Mouse (Mus musculus) midbrain, embryonic 15.5 days (tissue): ENCODE data around the gene Hyal4. TPM values are rescaled to one million over a fixed set of nuclear protein-coding genes. Genes with fewer than 3 reads are reported as not detected.

Experiments
- polyA plus RNA-seq: library from polyadenylated mRNA; unstranded; fragments of >200 nt; fragmentation: Nextera tagmentation; extraction: Ambion mirVana; gene quantifications from 2 replicates; pipeline ENCODE4 v1.2.1, GENCODE M21; 2015

The Hyal4 gene
- polyA plus RNA-seq, 1 experiment from 2014 or later: not detected

Other genes starting within 250 kb of the Hyal4 start
- gene Iqub, start 233.3 kb upstream of the Hyal4 start, polyA plus RNA-seq: 1.5 and 2.0 TPM in 2 replicates
- gene Ndufa5, start 220.3 kb upstream of the Hyal4 start, polyA plus RNA-seq: 371 and 390 TPM in 2 replicates
- gene Asb15, start 220.2 kb upstream of the Hyal4 start, polyA plus RNA-seq: 0.08 TPM in 1 of 2 replicates, not detected in the other
- not detected in 2 replicates for gene Lmod2, start 150.6 kb upstream of the Hyal4 start, polyA plus RNA-seq
- 65.6 and 69.7 TPM in 2 replicates for gene Wasl, start 83.3 kb upstream of the Hyal4 start, polyA plus RNA-seq
- not detected in 2 replicates for gene Hyal6, start 15.1 kb upstream of the Hyal4 start, polyA plus RNA-seq
- not detected in 2 replicates for gene Spam1, start 42.9 kb downstream of the Hyal4 start, polyA plus RNA-seq
- gene Hyal5, start 109.7 kb downstream of the Hyal4 start, polyA plus RNA-seq: not detected in 2 replicates
- 3.2 and 3.8 TPM in 2 replicates for gene Tmem229a, start 208.0 kb downstream of the Hyal4 start, polyA plus RNA-seq